Mouse (Mus musculus) c-Kit-positive CD71-positive TER-119-negative erythroid progenitor cells, embryonic 14.5 days (primary cell): ENCODE results near the gene Shh.

Source experiments
- DNase-seq: peaks from one replicate; pipeline ENCODE4 v3.0.0-alpha.2; 2013; ENCODE audit warnings: low read depth

Shh gene

GRCm38 (mm10) chr5:28466760-28467306 is at the start of gene Shh:
Gene Shh (minus strand): TSS chr5:28467256.
- DNase-seq = no peak

- DNase-seq = no peak
Measured at GRCm38 (mm10) chr5:28500792-28501439, 33.9 kb upstream of the Shh start.

GRCm38 (mm10) chr5:28498846-28499245 is 31.8 kb upstream of the Shh start:
- no peak for DNase-seq

- DNase-seq = no peak
Measured at GRCm38 (mm10) chr5:28495712-28496650, 28.9 kb upstream of the Shh start.

DNA sequence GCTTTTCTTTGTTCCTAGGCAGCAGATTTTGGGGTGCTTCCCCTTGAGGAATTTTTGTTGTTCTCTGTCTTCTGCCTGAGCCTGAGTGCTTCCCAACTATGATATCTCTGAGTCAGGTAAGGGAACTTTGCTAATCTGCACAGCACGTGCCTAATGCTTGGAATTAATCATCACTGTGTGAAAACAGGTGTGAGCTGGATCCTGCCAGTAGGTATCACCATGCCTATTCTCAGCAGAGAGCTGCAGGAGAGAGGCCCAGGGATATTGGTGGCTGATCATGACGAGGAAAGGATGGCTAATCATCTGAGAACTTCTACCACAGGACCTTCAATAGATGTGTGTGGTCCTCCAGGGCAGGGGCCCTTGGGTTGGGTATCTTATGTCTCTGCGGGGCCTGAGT is 26.5 kb upstream of the Shh start:
- DNase-seq = no peak

GRCm38 (mm10) chr5:28482991-28483390 is 15.9 kb upstream of the Shh start:
- no peak for DNase-seq

- no peak for DNase-seq
Measured at GRCm38 (mm10) chr5:28481730-28482129, 14.7 kb upstream of the Shh start.

- no peak for DNase-seq
Measured at GRCm38 (mm10) chr5:28476389-28477379, 9.6 kb upstream of the Shh start.

- DNase-seq = no peak
Measured at GRCm38 (mm10) chr5:28473556-28473955, 6.5 kb upstream of the Shh start.

GRCm38 (mm10) chr5:28469525-28470202 is 2.6 kb upstream of the Shh start:
- no peak for DNase-seq

DNA sequence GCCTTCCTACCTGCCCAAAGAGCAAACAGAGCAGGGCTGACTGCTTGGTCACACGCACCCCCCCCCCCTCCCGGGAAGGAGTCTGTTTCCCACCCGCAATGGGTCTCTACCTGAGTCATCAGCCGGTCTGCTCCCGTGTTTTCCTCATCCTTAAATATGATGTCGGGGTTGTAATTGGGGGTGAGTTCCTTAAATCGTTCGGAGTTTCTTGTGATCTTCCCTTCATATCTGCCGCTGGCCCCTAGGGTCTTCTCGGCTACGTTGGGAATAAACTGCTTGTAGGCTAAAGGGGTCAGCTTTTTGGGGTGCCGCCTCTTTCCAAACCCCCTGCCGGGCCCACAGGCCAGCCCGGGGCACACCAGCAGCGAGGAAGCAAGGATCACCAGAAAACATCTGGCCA is 705 bp downstream of the Shh start:
- no peak for DNase-seq

DNA sequence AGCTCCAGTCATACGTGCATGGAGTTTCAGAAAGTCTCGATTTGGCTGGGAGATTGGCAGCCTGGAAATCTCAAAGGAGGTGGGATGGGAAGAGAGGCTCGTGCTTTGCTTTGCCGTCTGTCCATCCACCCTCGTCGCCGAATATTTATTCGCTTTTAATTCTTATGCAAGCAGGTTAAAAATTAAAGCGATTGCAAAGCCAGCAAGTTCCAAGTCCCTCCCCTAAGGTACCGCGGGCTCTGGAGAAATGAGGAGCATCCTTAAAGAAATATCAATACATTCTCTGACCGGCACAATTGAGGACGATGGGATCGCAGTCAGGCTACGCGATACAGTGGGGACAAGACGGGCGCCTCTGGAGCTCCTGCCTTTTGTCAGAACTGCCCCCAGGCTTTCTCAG is 1.5 kb downstream of the Shh start:
- DNase-seq = no peak

DNA sequence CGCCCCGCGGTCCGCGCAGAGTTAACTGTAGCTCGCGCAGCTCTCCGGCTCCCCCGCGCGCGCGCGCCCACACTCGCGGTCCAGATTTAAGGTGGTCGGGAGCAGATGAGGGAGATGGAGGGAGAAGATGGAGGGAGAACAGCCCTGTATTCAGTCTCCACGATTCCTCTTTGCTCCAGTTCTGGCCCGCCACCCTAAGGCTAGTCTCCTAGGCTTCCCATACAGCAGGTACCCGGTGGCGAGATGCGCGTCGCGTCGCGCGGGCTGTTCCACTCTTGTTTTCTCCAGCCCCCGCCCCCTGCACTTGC is 2.0 kb downstream of the Shh start:
- DNase-seq = no peak

- DNase-seq = no peak
Measured at GRCm38 (mm10) chr5:28464361-28465098, 2.5 kb downstream of the Shh start.

- no peak for DNase-seq
Measured at GRCm38 (mm10) chr5:28463656-28464055, 3.4 kb downstream of the Shh start.

GRCm38 (mm10) chr5:28462741-28463590 is 4.1 kb downstream of the Shh start:
- no peak for DNase-seq

- no peak for DNase-seq
Measured at GRCm38 (mm10) chr5:28461376-28461775, 5.7 kb downstream of the Shh start.

DNA sequence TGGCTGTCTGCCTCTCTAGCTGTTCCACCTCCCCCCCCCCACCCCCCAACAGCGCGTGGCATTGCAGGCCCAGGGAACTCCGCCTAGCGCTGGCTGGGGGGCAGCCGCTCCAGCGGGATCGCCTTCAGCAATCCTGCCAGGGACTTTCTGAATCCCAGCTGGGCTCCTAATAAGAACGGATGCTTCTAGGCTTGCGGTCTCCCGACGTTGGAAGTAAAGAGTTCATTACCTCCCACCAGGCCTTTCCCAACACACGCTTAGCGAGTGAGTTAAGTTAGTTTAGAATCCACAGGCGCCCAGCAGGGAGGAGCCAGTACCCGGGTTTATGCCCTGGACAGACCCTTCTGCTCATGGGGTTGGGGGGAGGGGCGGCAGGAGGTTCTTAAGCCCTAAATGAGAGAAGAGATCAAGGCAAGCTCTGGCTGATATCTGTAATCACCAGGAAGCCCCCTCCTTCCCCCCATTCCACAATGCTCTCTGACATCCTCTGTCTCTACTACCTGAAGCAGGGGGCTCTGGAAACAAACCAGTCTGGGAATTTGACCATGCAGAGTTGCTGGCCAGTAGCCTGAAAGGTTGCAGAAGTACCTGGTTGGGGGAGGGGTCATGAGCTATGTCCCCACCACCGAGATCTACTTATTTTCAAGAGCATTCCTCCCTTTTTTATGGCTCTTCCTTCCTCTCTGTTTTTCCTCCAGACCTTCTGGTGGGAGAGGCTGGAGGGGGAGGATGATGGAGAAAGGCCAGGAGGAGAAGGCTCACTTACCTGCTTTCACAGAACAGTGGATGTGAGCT is 6.3 kb downstream of the Shh start:
- DNase-seq = no peak
